Mouse (Mus musculus): Measurements from ENCODE around the gene Sugct.

Gene Sugct

DNA sequence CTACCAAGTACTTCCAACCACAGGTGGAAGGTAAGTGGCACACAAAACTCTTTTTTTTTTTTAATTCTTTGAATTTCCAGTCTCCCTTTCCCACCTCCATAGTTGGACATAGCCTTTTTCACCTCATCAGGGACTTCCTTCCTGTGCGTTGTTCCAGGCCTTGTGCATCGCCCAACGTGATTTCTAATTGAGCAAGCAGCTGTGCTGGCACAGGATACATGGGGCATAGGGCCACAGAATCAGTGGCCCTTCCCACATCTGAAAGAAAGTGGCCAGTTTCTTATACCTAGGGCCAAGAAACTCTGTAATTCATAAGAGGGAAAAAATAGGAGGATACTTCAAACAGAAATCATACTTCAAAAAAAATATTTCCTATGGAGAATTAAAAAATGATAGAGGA lies 449.4 kb downstream of the Sugct start:
- no peak for DNase-seq

- no peak for DNase-seq
These were observed 478.8 kb downstream of the Sugct start for GRCm38 (mm10) chr13:17216524-17216923.

- no peak for DNase-seq
These were observed 482.7 kb downstream of the Sugct start for GRCm38 (mm10) chr13:17212681-17213080.

- no peak for DNase-seq
These were observed 505.1 kb downstream of the Sugct start for GRCm38 (mm10) chr13:17190180-17190762.

DNA sequence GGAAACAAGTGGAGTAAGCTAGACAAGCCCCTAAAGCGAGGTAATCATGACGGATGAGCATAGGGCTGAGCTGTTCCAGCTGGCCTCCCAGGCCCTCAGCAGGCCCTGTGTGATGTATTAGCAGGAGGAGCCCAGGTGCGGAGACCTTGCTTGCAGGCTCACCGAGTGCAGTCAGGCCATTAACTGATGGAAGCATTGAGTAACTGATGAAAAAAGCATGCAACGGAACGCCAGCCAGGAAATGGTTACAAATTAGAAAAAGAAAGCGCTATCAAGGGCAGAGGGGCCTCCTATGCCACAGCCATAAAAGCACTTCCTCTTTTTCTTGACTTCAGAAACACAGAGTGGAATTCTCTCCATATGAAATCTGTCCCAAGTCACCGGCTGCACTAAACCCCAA lies 510.1 kb downstream of the Sugct start:
- no peak for DNase-seq

DNA sequence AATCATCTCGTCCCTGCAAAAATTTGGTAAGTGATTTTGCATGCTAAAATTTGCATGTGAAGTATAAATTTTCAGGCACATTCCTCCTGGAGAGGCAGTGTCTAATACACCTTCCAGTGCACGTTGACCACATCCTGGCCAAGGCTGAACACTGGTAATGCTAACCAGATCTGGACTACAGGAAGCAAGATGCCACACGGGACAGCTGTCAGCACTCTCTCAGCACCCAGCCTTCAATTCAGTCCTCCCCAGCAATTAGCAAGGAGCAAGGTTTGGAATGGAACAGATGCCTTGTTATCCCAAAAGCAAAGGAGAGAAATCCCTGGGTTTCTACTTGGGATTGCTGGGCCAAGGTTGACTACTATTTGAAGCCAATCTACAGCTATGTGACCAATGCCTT lies 529.4 kb downstream of the Sugct start:
- DNase-seq = no peak

DNA sequence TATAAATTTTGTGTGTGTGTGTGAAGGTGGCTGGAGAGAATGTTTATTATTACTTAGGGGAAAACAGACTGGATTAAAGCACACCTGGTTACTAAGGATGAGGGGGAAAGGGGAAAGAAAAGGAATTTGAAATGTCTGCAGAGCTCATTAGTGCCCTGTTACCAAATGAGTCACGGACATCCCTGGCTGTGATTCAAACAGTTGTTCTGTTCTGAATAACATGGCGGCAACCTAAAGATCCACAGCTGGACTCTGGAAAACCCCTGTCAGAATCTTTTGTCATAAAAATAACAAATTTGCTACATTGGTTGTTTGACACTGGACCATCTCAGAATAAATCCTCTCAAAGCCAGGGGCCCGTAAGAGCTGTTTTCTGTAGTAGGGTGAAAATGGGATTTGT lies 530.6 kb downstream of the Sugct start:
- DNase-seq = no peak

DNA sequence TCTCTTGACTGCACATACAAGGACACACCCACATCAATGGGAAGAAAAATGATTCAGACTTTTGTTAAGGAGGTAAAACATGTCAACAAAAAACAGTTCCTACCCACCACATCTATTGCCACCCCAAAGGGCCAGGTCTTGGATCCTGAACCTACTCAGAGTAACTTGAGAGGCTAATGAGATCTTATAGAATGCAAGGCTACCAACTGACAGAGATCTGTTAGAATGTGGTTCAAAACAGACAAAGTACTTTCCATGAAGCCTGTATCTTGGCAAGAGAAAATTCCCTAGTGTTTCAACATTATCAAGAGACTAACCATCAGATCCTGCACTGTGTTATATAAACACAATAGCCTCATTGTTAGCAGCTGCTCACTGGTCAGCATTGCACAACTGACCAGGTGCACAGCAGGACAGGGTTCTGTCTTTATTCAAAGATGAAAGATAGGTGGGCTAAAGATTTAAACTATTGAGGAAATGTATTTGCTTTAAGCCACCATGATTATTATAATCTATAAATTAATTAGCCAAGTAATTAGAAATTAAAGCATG lies 548.8 kb downstream of the Sugct start:
- DNase-seq = no peak

GRCm38 (mm10) chr13:17116073-17116472 lies 579.3 kb downstream of the Sugct start:
- no peak for DNase-seq

- DNase-seq = no peak
These were observed 593.0 kb downstream of the Sugct start for GRCm38 (mm10) chr13:17102372-17102771.

DNA sequence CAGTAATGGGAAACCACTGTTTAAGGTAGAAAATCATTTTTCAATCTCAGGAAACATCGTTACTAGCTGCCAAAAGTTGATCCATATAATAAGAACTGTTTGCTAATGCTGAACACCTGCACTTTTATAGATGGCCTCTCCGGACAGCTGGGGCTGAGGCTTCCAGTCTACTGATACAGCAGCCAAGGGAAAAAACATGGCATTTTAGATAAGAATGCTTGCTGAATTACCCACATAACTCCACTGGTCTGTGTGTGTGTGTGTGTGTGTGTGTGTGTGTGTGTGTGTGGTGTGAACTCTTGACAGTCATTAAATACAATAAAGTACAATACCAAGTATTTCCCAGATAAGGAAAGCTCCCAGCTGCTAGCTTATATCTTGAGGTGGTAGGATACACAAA lies 608.8 kb downstream of the Sugct start:
- no peak for DNase-seq

DNA sequence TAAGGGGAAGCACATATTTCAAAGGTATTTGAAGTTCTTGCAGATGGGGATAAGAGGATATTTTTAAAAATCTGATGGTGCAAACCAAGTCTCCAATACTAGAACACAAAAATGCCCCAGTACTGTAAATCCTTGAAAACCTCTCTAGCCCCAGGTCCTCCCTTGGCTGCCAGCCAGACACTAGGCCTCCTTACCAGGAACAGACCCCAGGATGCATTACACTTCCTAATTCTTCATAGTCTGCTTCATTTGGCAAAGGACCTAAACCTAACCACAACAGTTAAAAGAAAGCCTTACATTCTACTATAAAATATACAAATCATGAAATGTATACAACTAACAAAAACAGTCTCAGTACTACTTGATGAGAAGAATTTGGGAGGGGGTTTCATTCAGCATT lies 609.2 kb downstream of the Sugct start:
- DNase-seq = no peak

DNA sequence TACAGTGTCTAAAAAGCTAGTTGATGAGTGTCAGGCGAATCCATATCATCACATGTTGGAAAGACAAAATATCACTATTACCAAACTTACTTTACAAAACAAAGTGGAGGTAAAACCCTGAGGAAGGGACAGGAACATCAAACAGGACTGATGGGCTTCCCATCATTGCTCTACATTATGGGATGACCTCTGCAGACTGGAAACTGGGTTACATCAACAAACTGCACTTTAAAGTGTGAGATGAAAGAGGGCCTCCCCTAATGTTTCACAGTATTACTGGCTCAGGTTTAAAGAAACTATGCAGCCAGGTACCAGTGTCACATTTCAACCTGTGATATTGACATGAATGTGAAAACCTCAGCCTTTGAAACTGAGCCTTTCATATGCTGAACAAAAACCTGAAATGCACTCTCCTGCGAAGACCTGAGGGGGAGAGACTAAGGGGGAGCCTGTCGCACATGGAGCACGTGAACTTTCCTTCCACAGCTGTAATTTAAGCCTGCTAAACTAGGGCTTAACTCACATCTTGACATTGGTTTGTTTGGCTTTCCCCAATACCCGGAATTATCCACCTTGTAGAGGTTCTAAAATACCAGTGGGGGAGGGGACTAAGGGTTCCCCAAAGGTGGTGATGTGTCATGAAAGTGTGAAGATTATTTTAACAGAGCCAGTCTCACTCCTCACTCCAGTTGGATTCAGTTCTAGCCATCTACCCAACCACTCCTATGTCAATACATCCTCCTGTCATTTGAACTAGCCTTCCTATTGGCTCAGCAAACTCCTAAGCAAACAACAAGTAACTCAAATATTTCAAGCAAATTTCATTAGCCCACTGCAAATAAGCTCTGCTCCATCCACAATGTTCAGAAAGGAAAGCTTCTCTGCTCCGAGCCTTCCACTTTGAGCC lies 610.2 kb downstream of the Sugct start:
- DNase-seq = no peak

DNA sequence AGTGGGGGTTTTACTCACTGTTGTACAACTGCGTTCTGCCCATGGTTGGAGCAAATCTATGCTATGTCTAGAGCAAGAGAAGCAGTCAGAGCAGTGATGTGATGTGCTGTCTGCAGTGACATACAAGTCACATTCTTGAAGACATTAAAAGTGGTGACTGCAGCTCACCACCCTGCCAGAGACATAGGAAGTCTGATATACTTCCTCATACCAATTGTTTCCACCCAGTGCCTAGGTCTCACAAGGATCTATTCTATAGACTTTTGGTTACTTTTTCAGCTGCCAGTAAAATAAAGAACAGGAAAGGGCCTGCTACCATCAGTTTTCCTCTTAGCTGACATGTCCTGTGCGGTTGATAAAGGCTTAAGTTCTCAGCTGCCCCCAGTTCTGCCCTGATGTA lies 613.7 kb downstream of the Sugct start:
- no peak for DNase-seq

DNA sequence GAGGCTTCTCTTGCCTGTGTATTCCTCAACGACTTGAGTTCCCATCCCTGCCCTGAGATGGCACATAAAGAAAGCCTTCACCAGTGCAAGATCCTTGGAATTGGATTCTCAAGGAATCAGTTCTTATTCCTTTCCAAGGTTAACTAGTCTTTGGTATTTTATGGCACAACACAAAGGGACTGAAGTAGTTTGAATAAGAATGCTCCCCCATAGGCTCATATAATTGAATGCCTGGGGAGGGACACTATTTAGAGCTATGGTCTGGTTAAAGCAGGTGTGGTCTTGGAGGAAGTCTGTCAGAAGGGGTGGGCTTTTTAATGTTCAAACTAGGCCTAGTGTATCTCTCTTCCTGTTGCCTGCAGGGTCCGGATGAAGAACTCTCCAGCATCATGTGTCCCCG lies 629.8 kb downstream of the Sugct start:
- no peak for DNase-seq

GRCm38 (mm10) chr13:17056650-17057049 lies 638.7 kb downstream of the Sugct start:
- DNase-seq = no peak

DNA sequence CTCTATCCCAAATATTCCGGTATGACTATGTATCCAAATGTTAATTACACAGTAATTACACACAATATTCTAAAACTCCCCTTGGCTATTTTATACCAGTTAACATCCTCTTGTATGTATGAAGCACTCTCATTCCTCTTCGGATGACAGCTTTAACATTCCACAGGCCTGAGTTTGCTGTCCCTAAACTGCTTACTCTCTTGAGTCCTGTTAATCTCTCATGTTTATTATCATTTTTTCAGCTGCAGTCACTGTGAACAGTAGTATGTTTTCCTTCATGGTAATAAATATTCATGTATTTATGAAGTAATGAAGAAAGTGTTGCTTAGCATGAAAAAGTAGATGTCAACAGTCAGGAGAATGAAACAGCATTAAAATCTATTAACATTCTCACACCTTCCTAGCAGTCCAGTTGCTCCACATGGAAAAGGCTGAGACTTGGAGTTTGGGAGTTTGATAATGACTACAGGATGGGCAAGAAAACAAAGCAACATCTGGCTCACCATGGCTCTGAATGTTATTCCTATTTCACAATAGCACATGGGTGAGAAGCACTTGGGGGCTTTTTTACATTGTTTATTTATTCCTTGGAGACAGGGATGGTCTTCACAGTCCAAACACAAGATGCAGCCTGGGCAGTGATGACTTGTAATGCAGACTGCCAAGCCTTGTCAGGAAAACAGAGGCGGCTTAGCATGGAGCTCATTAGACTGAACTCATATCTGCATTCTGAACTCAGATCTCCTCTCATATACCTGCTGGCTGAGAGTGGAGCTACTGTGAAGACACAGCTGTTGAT lies 651.7 kb downstream of the Sugct start:
- no peak for DNase-seq

DNA sequence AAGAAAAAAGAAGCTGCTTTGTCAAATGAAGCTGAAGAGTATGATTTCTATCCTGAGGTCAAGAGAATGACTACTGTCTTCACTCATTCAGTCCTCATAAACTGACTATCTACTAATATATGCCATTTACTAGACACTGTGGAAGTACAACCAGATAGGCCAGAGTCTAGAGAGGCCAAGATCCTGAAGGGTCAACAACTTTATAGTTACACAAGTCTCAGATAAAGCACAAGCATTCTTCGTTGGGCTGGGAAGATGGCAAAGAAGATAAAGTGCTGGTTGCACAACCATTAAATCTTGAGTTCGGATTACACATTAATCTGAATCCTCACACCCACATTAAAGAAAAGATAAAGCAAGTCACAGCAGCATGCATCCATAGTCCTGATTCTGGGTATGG lies 653.0 kb downstream of the Sugct start:
- DNase-seq = no peak

DNA sequence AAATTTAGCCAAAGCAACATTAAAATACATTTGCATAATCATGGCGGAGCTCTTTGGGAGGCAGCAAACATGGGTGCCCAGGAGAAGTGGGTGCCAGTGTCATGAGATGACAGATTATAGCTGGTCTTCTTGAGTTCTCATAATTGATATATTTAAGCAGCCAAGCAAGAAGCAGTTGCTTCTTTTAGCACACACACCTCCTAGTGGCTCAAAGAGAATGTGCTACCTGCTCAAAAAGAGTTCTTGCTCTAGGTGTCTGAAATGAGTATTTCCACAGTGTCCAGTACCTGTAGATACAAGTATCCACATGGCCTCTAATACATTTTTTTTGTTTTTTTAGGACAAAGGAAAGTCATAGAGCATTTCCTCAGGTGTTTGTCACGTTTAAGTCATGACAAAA lies 655.6 kb downstream of the Sugct start:
- DNase-seq = no peak

GRCm38 (mm10) chr13:17038341-17038740 lies 657.0 kb downstream of the Sugct start:
- no peak for DNase-seq

DNA sequence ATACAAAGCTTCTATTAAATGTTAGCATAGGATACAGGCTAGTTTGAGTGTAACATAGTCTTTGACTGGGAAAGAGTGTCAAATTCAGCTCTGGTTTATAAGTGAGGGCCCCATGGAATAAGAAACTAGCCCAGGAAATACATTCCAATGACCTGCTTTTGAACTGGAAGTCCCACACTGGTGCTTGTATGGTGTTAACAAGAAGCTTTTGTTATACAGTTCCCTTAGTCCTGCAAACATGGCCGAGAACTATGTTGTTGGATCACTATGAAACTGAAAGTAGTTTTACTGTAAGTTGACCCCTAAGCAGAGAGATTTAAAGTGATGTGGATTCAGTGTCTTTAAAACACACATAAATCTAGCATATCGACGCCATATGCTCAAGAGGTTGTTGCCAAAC lies 657.5 kb downstream of the Sugct start:
- DNase-seq = no peak

- DNase-seq = no peak
These were observed 664.6 kb downstream of the Sugct start for GRCm38 (mm10) chr13:17030761-17031160.

DNA sequence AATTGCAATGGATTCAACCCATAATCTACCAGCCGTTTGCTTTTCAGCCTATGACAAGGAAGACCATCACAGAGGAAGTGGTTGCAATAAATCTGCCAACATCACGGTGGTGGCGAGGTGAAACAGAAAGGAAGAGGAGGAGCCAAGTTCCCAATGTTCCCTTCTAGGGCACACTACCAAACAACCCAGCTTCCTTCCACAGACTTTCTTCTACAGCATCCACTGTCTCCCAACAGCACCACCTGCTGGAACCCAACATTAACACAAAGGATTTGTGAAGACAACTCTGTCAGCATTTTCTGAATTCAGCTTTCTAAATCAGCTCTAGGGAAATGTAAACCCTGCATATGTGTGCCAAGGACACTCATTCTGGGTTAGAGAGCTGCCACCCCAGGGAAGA lies 666.8 kb downstream of the Sugct start:
- DNase-seq = no peak
